Mouse (Mus musculus) stomach, embryonic 14.5 days (tissue): Measurements from ENCODE around the gene Ankrd40. TPM values are rescaled to one million over a fixed set of nuclear protein-coding genes. Genes with fewer than 3 reads are reported as not detected.

Experiments
- ATAC-seq: fragments of 200-750 bp; cut with Nextera tagmentation; 2 replicates; pipeline ENCODE4 v1.8.0; 2017; ENCODE audit warnings: low read depth, moderate TSS enrichment; ENCODE audit not compliant: insufficient number of reproducible peaks, insufficient read depth, low FRiP score
- H3K27ac ChIP-seq: fragments of 300-500 bp; sonication (generic); 2 replicates; pipeline ENCODE4 v1.5.1; 2014; ENCODE audit warnings: mild to moderate bottlenecking, low read length, moderate library complexity, mixed read lengths
- H3K27me3 ChIP-seq: fragments of 300-500 bp; sonication (generic); 2 replicates; pipeline ENCODE4 v1.6.1; 2014; ENCODE audit warnings: low read length, control low read depth, mixed read lengths; ENCODE audit not compliant: control insufficient read depth, insufficient read depth
- H3K36me3 ChIP-seq: fragments of 300-500 bp; sonication (generic); 2 replicates; pipeline ENCODE4 v1.6.1; 2014; ENCODE audit warnings: mild to moderate bottlenecking, control low read depth, low read length, moderate library complexity, mixed read lengths; ENCODE audit not compliant: control insufficient read depth, insufficient read depth
- H3K4me1 ChIP-seq: fragments of 300-500 bp; sonication (generic); 2 replicates; pipeline ENCODE4 v1.6.1; 2014; ENCODE audit warnings: low read length, control low read depth, mixed read lengths; ENCODE audit not compliant: control insufficient read depth, insufficient read depth
- H3K4me2 ChIP-seq: fragments of 300-500 bp; sonication (generic); replicated peaks from 2 replicates; pipeline ENCODE4 v1.6.1; 2014; ENCODE audit warnings: low read depth, low read length, control low read depth
- H3K4me3 ChIP-seq: fragments of 300-500 bp; sonication (generic); 2 replicates; pipeline ENCODE4 v1.5.1; 2014; ENCODE audit warnings: low read depth, low read length, control low read depth
- H3K9ac ChIP-seq: fragments of 300-500 bp; sonication (generic); replicated peaks from 2 replicates; pipeline ENCODE4 v1.6.1; 2014; ENCODE audit warnings: low read depth, mild to moderate bottlenecking, control low read depth, low read length, moderate library complexity, mixed read lengths
- H3K9me3 ChIP-seq: fragments of 300-500 bp; sonication (generic); 2 replicates; pipeline ENCODE4 v1.6.1; 2016; ENCODE audit warnings: low read depth, low read length, control low read depth; ENCODE audit not compliant: control insufficient read depth
- WGBS: fragments of 180-500 bp; shearing (Covaris S2); extraction: QIAGEN DNeasy Blood & Tissue Kit; methylation state at CpG from one replicate; pipeline ENCODE4 v1.1.7; 2014; 5-methylcytosine and 5-hydroxymethylcytosine counted together
- polyA plus RNA-seq: library from polyadenylated mRNA; unstranded; fragments of >200 nt; fragmentation: Nextera tagmentation; extraction: Ambion mirVana; gene quantifications from 2 replicates; pipeline ENCODE4 v1.2.1, GENCODE M21; 2014

Gene Ankrd40
- polyA plus RNA-seq, result 17.4 and 19.2 TPM in 2 replicates

GRCm38 (mm10) chr11:94327693-94328643 lies at the start of gene Ankrd40:
Gene Ankrd40, plus strand, starts transcription at chr11:94328001.
- H3K9ac ChIP-seq, result peak within 1 kb of the TSS; percentile 92
- H3K36me3 ChIP-seq, result peaks cover 5% of the 10 kb centered on the region; the same call in 1 of the 2 replicates
- H3K9me3 ChIP-seq, result no peaks in the 10 kb centered on the region
- peak within 1 kb of the TSS; percentile 97 for H3K27ac ChIP-seq
- ATAC-seq, result peak; percentile 91
- peak within 1 kb of the TSS; percentile 76 for H3K4me2 ChIP-seq
- WGBS, result under 1% methylated on average over 75 of the region's 78 CpGs
- H3K4me1 ChIP-seq, result peaks cover 21% of the 10 kb centered on the region
- no peaks in the 10 kb centered on the region for H3K27me3 ChIP-seq
- H3K4me3 ChIP-seq, result peak within 1 kb of the TSS; percentile 76

- Histone ChIP-seq H3K4me2 (no peak within 1 kb of the TSS), H3K4me1 (no peaks in the 10 kb centered on the region), H3K27me3 (no peaks in the 10 kb centered on the region), H3K36me3 (peaks cover 20% of the 10 kb centered on the region), H3K4me3 (no peak within 1 kb of the TSS), H3K9ac (no peak within 1 kb of the TSS), H3K27ac (no peak within 1 kb of the TSS), H3K9me3 (no peaks in the 10 kb centered on the region)
- WGBS, result 75% methylated on average over 11 of the region's 11 CpGs
- ATAC-seq, result peak; percentile 37; the same call in 1 of the 2 replicates
Observed at GRCm38 (mm10) chr11:94281199-94282181, 46.3 kb upstream of the Ankrd40 start, which contains the start of gene Gm21885. Gene Gm21885, plus strand, starts transcription at chr11:94281873.

GRCm38 (mm10) chr11:94282291-94282690 lies 45.5 kb upstream of the Ankrd40 start:
- no peak overlapping the region for H3K4me3 ChIP-seq
- no peaks in the 10 kb centered on the region for H3K27me3 ChIP-seq
- H3K36me3 ChIP-seq, result peaks cover 25% of the 10 kb centered on the region
- no peak overlapping the region for H3K9ac ChIP-seq
- no peak overlapping the region for H3K4me2 ChIP-seq
- ATAC-seq, result no peak
- H3K4me1 ChIP-seq, result no peaks in the 10 kb centered on the region
- no peak overlapping the region for H3K27ac ChIP-seq
- H3K9me3 ChIP-seq, result no peaks in the 10 kb centered on the region
- WGBS, result 58% methylated on average over 5 of the region's 5 CpGs

- Histone ChIP-seq H3K4me2 (no peak overlapping the region), H3K4me3 (no peak overlapping the region), H3K9me3 (no peaks in the 10 kb centered on the region), H3K9ac (no peak overlapping the region), H3K27me3 (no peaks in the 10 kb centered on the region), H3K36me3 (peaks cover 36% of the 10 kb centered on the region), H3K27ac (no peak overlapping the region), H3K4me1 (no peaks in the 10 kb centered on the region)
- ATAC-seq, result no peak
- WGBS, result 90% methylated on average over 6 of the region's 6 CpGs
Observed at GRCm38 (mm10) chr11:94283536-94284099, 44.2 kb upstream of the Ankrd40 start.

- Histone ChIP-seq H3K27ac (no peak overlapping the region), H3K9ac (no peak overlapping the region), H3K4me2 (no peak overlapping the region), H3K4me3 (no peak overlapping the region), H3K36me3 (peaks cover 58% of the 10 kb centered on the region), H3K4me1 (no peaks in the 10 kb centered on the region), H3K9me3 (no peaks in the 10 kb centered on the region), H3K27me3 (no peaks in the 10 kb centered on the region)
- ATAC-seq, result no peak
- 90% methylated on average over 11 of the region's 11 CpGs for whole genome bisulfite sequencing
Observed at GRCm38 (mm10) chr11:94285886-94286574, 41.8 kb upstream of the Ankrd40 start.

- 88% methylated on average over 5 of the region's 5 CpGs for WGBS
- H3K4me1 ChIP-seq, result no peaks in the 10 kb centered on the region
- H3K9me3 ChIP-seq, result no peaks in the 10 kb centered on the region
- peaks cover 67% of the 10 kb centered on the region for H3K36me3 ChIP-seq
- ATAC-seq, result no peak
- no peak overlapping the region for H3K9ac ChIP-seq
- H3K27ac ChIP-seq, result no peak overlapping the region
- no peak overlapping the region for H3K4me3 ChIP-seq
- H3K4me2 ChIP-seq, result no peak overlapping the region
- no peaks in the 10 kb centered on the region for H3K27me3 ChIP-seq
Observed at GRCm38 (mm10) chr11:94287105-94287504, 40.7 kb upstream of the Ankrd40 start.

GRCm38 (mm10) chr11:94290062-94290740 lies 37.6 kb upstream of the Ankrd40 start:
- peaks cover 86% of the 10 kb centered on the region for H3K36me3 ChIP-seq

More at GRCm38 (mm10) chr11:94290062-94290740, 37.6 kb upstream of the Ankrd40 start:
- Histone ChIP-seq H3K4me1 (no peaks in the 10 kb centered on the region), H3K4me3 (no peak overlapping the region), H3K9me3 (no peaks in the 10 kb centered on the region), H3K27ac (no peak overlapping the region), H3K4me2 (no peak overlapping the region), H3K27me3 (no peaks in the 10 kb centered on the region), H3K9ac (no peak overlapping the region)
- ATAC-seq, result no peak
- WGBS, result 91% methylated on average over 10 of the region's 10 CpGs
